In genomic region chr1:71798636-71799035, GRCm38 (mm10) we compare ENCODE assay signal across 23 mouse cellular contexts.
"Had no signal": no experiment of that assay in that cellular context is flagged by ENCODE, and none has a peak within 500 bp of the region (broad histone marks: within the 10 kb centered on the region; RNA-seq: fewer than 3 reads in every experiment).

No protein-coding gene starts in this region.

- H3K9me3 ChIP-seq: liver, embryonic 15.5 days; lung, embryonic 15.5 days; midbrain, embryonic 13.5 days; midbrain, embryonic 15.5 days; neural tube, embryonic 13.5 days; neural tube, embryonic 15.5 days had no signal

- H3K36me3 ChIP-seq: liver, embryonic 15.5 days; lung, embryonic 15.5 days; midbrain, embryonic 13.5 days; midbrain, embryonic 15.5 days; neural tube, embryonic 13.5 days; neural tube, embryonic 15.5 days had no signal

- H3K9ac ChIP-seq: liver, embryonic 15.5 days; liver, postnatal 0 days; lung, embryonic 15.5 days; midbrain, embryonic 13.5 days; midbrain, embryonic 15.5 days; neural tube, embryonic 13.5 days; neural tube, embryonic 15.5 days had no signal

- DNase-seq: liver, postnatal 0 days; lung, adult 2 months; lung, postnatal 14 days; lung, postnatal 36 days; retina, postnatal 1 day; right cerebral cortex, adult 18-20 months; right cerebral cortex, postnatal 25 days; right cerebral cortex, postnatal 4 days; spleen, adult 18-20 months; thymus, adult 18-20 months; thymus, postnatal 14 days; thymus, postnatal 36 days had no signal

- H3K27me3 ChIP-seq: liver, embryonic 15.5 days; lung, embryonic 15.5 days; megakaryocyte, embryonic 14.5 days; midbrain, embryonic 13.5 days; midbrain, embryonic 15.5 days; neural tube, embryonic 13.5 days; neural tube, embryonic 15.5 days had no signal

- H3K4me2 ChIP-seq: liver, embryonic 15.5 days; lung, embryonic 15.5 days; midbrain, embryonic 11.5 days; midbrain, embryonic 13.5 days; midbrain, embryonic 15.5 days; neural tube, embryonic 13.5 days; neural tube, embryonic 15.5 days had no signal

- H3K27ac ChIP-seq: liver, embryonic 15.5 days; lung, embryonic 15.5 days; macrophage; midbrain, embryonic 13.5 days; midbrain, embryonic 15.5 days; neural tube, embryonic 13.5 days; neural tube, embryonic 15.5 days had no signal

- H3K4me1 ChIP-seq: liver, embryonic 15.5 days; megakaryocyte, embryonic 14.5 days; midbrain, embryonic 13.5 days; midbrain, embryonic 15.5 days had no signal

- H3K4me3 ChIP-seq: liver, embryonic 15.5 days; lung, embryonic 15.5 days; megakaryocyte, embryonic 14.5 days; midbrain, embryonic 13.5 days; midbrain, embryonic 15.5 days; myocyte; neural tube, embryonic 13.5 days; neural tube, embryonic 15.5 days had no signal

- ATAC-seq: liver, postnatal 0 days; lung, postnatal 0 days; midbrain, embryonic 13.5 days; midbrain, embryonic 15.5 days had no signal
